Mouse (Mus musculus) CH12.LX (cell line): ENCODE results near the gene Krt81. TPM values are rescaled to one million over a fixed set of nuclear protein-coding genes. Genes with fewer than 3 reads are reported as not detected.

Experiments used
- DNase-seq: peaks from one replicate; pipeline ENCODE4 v3.0.0-alpha.2; 2013; ENCODE audit errors: extremely low read depth
- H3K27ac ChIP-seq: 2 replicates; pipeline ENCODE4 v1.5.1; 2012; ENCODE audit warnings: low read depth, mild to moderate bottlenecking, control low read depth, moderate library complexity; ENCODE audit not compliant: insufficient read depth
- H3K27me3 ChIP-seq: replicated peaks from 2 replicates; pipeline ENCODE3; 2012; ENCODE audit warnings: inconsistent platforms
- H3K36me3 ChIP-seq, 2 experiments: replicated peaks in 1 of 2; 2 replicates each; pipeline versions ENCODE3 to v1.6.1; 2012; ENCODE audit warnings: inconsistent platforms in 1 of 2, low read length in 1 of 2, mild to moderate bottlenecking in 1 of 2, mixed read lengths in 1 of 2, moderate library complexity in 1 of 2; ENCODE audit not compliant: control insufficient read depth in 1 of 2, insufficient read depth in 1 of 2
- H3K4me1 ChIP-seq, 2 experiments: 2 replicates each; pipeline ENCODE4 v1.6.1; 2012; ENCODE audit warnings: inconsistent platforms in 1 of 2, moderate library complexity in 1 of 2; ENCODE audit not compliant: insufficient read depth in 2 of 2, control insufficient read depth in 1 of 2
- H3K4me2 ChIP-seq: 2 replicates; pipeline ENCODE4 v1.6.1; 2012; ENCODE audit warnings: low read depth, mild to moderate bottlenecking, control low read depth; ENCODE audit not compliant: poor library complexity, insufficient read depth, severe bottlenecking
- H3K4me3 ChIP-seq, 3 experiments: fragments of 150-350 bp in 1 of 3; sonication (generic) in 1 of 3; replicated peaks in 1 of 3; 2 replicates each; pipeline versions ENCODE3 to v1.5.1; 2011 to 2012; ENCODE audit warnings: low read depth in 2 of 3, low read length in 2 of 3, mild to moderate bottlenecking in 2 of 3, moderate library complexity in 2 of 3, control low read depth in 1 of 3, improper control_type of control experiment in 1 of 3, inconsistent platforms in 1 of 3, mixed read lengths in 1 of 3; ENCODE audit not compliant: poor library complexity in 1 of 3
- H3K79me2 ChIP-seq: replicated peaks from 2 replicates; pipeline ENCODE4 v1.6.1; 2012; ENCODE audit warnings: mild to moderate bottlenecking, moderate library complexity; ENCODE audit not compliant: control insufficient read depth, poor library complexity, insufficient read depth, severe bottlenecking; ENCODE audit errors: extremely low read depth
- H3K9ac ChIP-seq: 2 replicates; pipeline ENCODE4 v1.6.1; 2012; ENCODE audit warnings: low read depth, mild to moderate bottlenecking, control low read depth, moderate library complexity; ENCODE audit not compliant: insufficient read depth
- H3K9me3 ChIP-seq: replicated peaks from 2 replicates; pipeline ENCODE3; 2012; ENCODE audit warnings: low read length, inconsistent platforms, mixed read lengths
- BHLHE40 ChIP-seq: IDR thresholded peaks from 2 replicates; pipeline ENCODE4 v1.6.1; 2011; ENCODE audit warnings: mild to moderate bottlenecking, low read depth, low read length, improper control_type of control experiment
- CHD1 ChIP-seq: IDR thresholded peaks from 2 replicates; pipeline ENCODE4 v1.6.1; 2012; ENCODE audit warnings: low read depth, low read length, improper control_type of control experiment, inconsistent platforms
- CHD2 ChIP-seq: IDR thresholded peaks from 2 replicates; pipeline ENCODE4 v1.6.1; 2011; ENCODE audit warnings: low read length, improper control_type of control experiment
- CTCF ChIP-seq, 2 experiments: IDR thresholded peaks in 1 of 2; conservative IDR thresholded peaks in 1 of 2; 2 replicates each; pipeline ENCODE4 v1.5.1; 2011 to 2012; ENCODE audit warnings: low read depth in 2 of 2, low read length in 2 of 2, improper control_type of control experiment in 1 of 2, inconsistent platforms in 1 of 2, mild to moderate bottlenecking in 1 of 2, moderate library complexity in 1 of 2
- E2F4 ChIP-seq: IDR thresholded peaks from 2 replicates; pipeline ENCODE4 v1.6.1; 2011; ENCODE audit warnings: low read depth, low read length, improper control_type of control experiment; ENCODE audit not compliant: insufficient replicate concordance
- ELF1 ChIP-seq: IDR thresholded peaks from 2 replicates; pipeline ENCODE4 v1.6.1; 2014; ENCODE audit warnings: low read depth, mild to moderate bottlenecking, inconsistent platforms, low read length, improper control_type of control experiment
- EP300 ChIP-seq: IDR thresholded peaks from 2 replicates; pipeline ENCODE4 v1.6.1; 2011; ENCODE audit warnings: low read length, improper control_type of control experiment
- ETS1 ChIP-seq: conservative IDR thresholded peaks from 2 replicates; pipeline ENCODE4 v1.6.1; 2012; ENCODE audit warnings: low read depth, mild to moderate bottlenecking, inconsistent platforms, low read length, improper control_type of control experiment, moderate library complexity
- HCFC1 ChIP-seq: IDR thresholded peaks from 2 replicates; pipeline ENCODE4 v1.6.1; 2012; ENCODE audit warnings: low read depth, mild to moderate bottlenecking, inconsistent platforms, low read length, improper control_type of control experiment
- IRF4 ChIP-seq: IDR thresholded peaks from 2 replicates; pipeline ENCODE4 v1.6.1; 2014; ENCODE audit warnings: low read depth, mild to moderate bottlenecking, inconsistent platforms, low read length, improper control_type of control experiment
- JUND ChIP-seq: conservative IDR thresholded peaks from 2 replicates; pipeline ENCODE4 v1.6.1; 2011; ENCODE audit warnings: low read depth, low read length, improper control_type of control experiment
- MAX ChIP-seq: IDR thresholded peaks from 2 replicates; pipeline ENCODE4 v1.6.1; 2011; ENCODE audit warnings: low read length, improper control_type of control experiment
- MAZ ChIP-seq: IDR thresholded peaks from 2 replicates; pipeline ENCODE4 v1.6.1; 2012; ENCODE audit warnings: low read depth, mild to moderate bottlenecking, inconsistent platforms, low read length, improper control_type of control experiment, moderate library complexity
- MEF2A ChIP-seq: IDR thresholded peaks from 2 replicates; pipeline ENCODE4 v1.6.1; 2014; ENCODE audit warnings: low read depth, mild to moderate bottlenecking, inconsistent platforms, low read length, improper control_type of control experiment, borderline replicate concordance
- MXI1 ChIP-seq: IDR thresholded peaks from 2 replicates; pipeline ENCODE4 v1.6.1; 2011; ENCODE audit warnings: mild to moderate bottlenecking, low read depth, low read length, improper control_type of control experiment
- MYC ChIP-seq: IDR thresholded peaks from 2 replicates; pipeline ENCODE4 v1.6.1; 2011; ENCODE audit warnings: low read depth, mild to moderate bottlenecking, improper control_type of control experiment, low read length
- PAX5 ChIP-seq: IDR thresholded peaks from 2 replicates; pipeline ENCODE4 v1.6.1; 2012; ENCODE audit warnings: low read length, inconsistent platforms, mixed read lengths
- POLR2A ChIP-seq: IDR thresholded peaks from 2 replicates; pipeline ENCODE4 v1.6.1; 2011; ENCODE audit warnings: low read depth, mild to moderate bottlenecking, improper control_type of control experiment, low read length
- POLR2AphosphoS2 ChIP-seq: IDR thresholded peaks from 2 replicates; pipeline ENCODE4 v1.6.1; 2011; ENCODE audit warnings: low read depth, low read length, improper control_type of control experiment
- RAD21 ChIP-seq: IDR thresholded peaks from 2 replicates; pipeline ENCODE4 v1.6.1; 2011; ENCODE audit warnings: low read depth, mild to moderate bottlenecking, low read length, improper control_type of control experiment, moderate library complexity
- SMC3 ChIP-seq: IDR thresholded peaks from 2 replicates; pipeline ENCODE4 v1.6.1; 2011; ENCODE audit warnings: low read depth, low read length, improper control_type of control experiment
- TCF12 ChIP-seq: IDR thresholded peaks from 2 replicates; pipeline ENCODE4 v1.6.1; 2014; ENCODE audit warnings: low read depth, mild to moderate bottlenecking, inconsistent platforms, low read length, improper control_type of control experiment
- UBTF ChIP-seq: IDR thresholded peaks from 2 replicates; pipeline ENCODE4 v1.6.1; 2012; ENCODE audit warnings: low read depth, mild to moderate bottlenecking, inconsistent platforms, low read length, improper control_type of control experiment, moderate library complexity
- ZC3H11A ChIP-seq: IDR thresholded peaks from 2 replicates; pipeline ENCODE4 v1.6.1; 2012; ENCODE audit warnings: low read depth, mild to moderate bottlenecking, inconsistent platforms, low read length, improper control_type of control experiment
- ZKSCAN1 ChIP-seq: IDR thresholded peaks from 2 replicates; pipeline ENCODE4 v1.6.1; 2012; ENCODE audit warnings: low read depth, inconsistent platforms, low read length, improper control_type of control experiment, borderline replicate concordance
- ZMIZ1 ChIP-seq: IDR thresholded peaks from 2 replicates; pipeline ENCODE4 v1.6.1; 2012; ENCODE audit warnings: low read depth, mild to moderate bottlenecking, inconsistent platforms, low read length, improper control_type of control experiment
- dilution Hi-C: fragments of 300-500 bp; cut with MboI; formaldehyde crosslinking; loops from 2 replicates; pipeline ENCODE4 v1.14.3; 2020; ENCODE audit warnings: low sequenced_read_pairs; ENCODE audit not compliant: extremely low pct_unique_long_range_greater_than_20kb, extremely low pct_ligation_motif_present
- in situ Hi-C: fragments of 300-500 bp; cut with MboI; formaldehyde crosslinking; loops from 3 replicates; pipeline ENCODE4 v1.14.3; 2019; ENCODE audit warnings: low sequenced_read_pairs, low pct_ligation_motif_present, low pct_unique_long_range_greater_than_20kb, mixed read lengths
- polyA plus RNA-seq: library from polyadenylated mRNA; unstranded; fragments of >175 nt; gene quantifications from 2 replicates; pipeline ENCODE4 v1.2.1, GENCODE M21; 2012; ENCODE audit warnings: low read depth; ENCODE audit not compliant: insufficient read length
- total RNA-seq, 2 experiments: library from RNA; depleted of rRNA; stranded (reverse); fragments of 300-350 nt in 1 of 2; fragments of >200 nt in 1 of 2; gene quantifications; 2 replicates each; pipeline ENCODE4 v1.2.3; 2012 to 2014

The Krt81 gene
- total and polyA plus RNA-seq, 3 experiments, result not detected

DNA sequence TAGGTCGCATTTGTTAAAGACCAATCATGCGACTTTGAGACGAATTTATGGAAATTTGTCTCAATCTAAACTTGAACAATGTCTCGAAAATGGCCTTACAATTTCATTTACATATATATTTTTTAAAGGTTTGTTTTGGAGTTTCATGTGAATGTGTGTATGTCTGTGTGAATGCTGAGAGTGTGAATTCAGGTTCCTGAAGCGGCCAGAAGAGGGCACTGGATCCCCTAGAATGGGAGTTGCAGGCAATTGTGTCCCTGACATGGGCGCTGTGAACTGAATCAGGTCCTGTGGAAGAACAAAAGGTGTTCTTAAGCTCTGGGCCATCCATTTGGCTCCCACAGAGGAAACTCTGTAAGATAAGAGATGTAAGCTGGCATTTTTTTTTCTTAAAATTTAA, 7.7 kb downstream of the Krt81 start:
- Histone ChIP-seq H3K9me3 (peaks cover 17% of the 10 kb centered on the region), H3K27me3 (peaks cover 74% of the 10 kb centered on the region)
- in situ Hi-C loops, result loop anchor here (10.0 kb wide), 1 partner anchor 111 kb away; no protein-coding TSS in a partner anchor

DNA sequence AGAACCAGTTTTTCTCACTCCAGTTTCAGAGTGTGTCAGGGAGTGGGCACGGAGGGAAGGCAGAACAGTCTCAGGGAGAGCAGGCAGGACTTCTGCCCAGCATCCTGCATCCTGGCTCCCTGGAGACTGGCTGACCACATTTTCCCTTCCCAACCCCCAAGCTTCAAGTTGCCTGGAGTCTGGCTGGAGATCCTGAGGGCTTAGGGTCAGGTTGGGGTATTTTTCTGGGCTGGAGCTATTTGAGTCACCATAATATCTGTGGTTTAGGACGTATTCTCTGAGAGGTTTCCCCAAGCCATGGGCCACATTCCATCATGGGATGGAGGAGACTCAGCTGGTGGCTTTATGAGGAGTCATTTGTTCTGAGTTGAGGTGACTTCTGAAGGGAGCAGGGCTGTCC, 8.3 kb downstream of the Krt81 start:
- H3K9ac ChIP-seq, result no peak overlapping the region
- dilution Hi-C loops, result no loop called here
- H3K36me3 ChIP-seq, result no peaks in the 10 kb centered on the region
- no peak for TF ChIP-seq SMC3
- no peak for TF ChIP-seq UBTF
- TF ChIP-seq, all 38 proteins: peak for 0
- no peak overlapping the region for H3K4me2 ChIP-seq
- no peak for DNase-seq
- H3K4me1 ChIP-seq, result no peaks in the 10 kb centered on the region
- in situ Hi-C loops, result loop anchor here (10.0 kb wide), 1 partner anchor 110 kb away; no protein-coding TSS in a partner anchor
- no peak overlapping the region for H3K27ac ChIP-seq
- peaks cover 76% of the 10 kb centered on the region for H3K27me3 ChIP-seq
- H3K9me3 ChIP-seq, result peaks cover 17% of the 10 kb centered on the region
- no peak overlapping the region for H3K4me3 ChIP-seq
- no peaks in the 10 kb centered on the region for H3K79me2 ChIP-seq

More for the DNA sequence above, 7.7 kb downstream of the Krt81 start:
- dilution Hi-C loops, result no loop called here
- Histone ChIP-seq H3K4me2 (no peak overlapping the region), H3K9ac (no peak overlapping the region), H3K36me3 (no peaks in the 10 kb centered on the region), H3K4me1 (no peaks in the 10 kb centered on the region), H3K79me2 (no peaks in the 10 kb centered on the region), H3K27ac (no peak overlapping the region), H3K4me3 (no peak overlapping the region)
- TF ChIP-seq UBTF (no peak), POLR2AphosphoS2 (no peak), ZKSCAN1 (no peak), EP300 (no peak), CTCF (conservative IDR thresholded peaks at IDR 0.05 in 1 of 2, IDR thresholded peaks at IDR 0.05 in 1 of 2; ENCODE audit: low read depth in 2 of 2, low read length in 2 of 2) (no peak; a peak in 1 of 4 replicates), ELF1 (no peak), TCF12 (no peak)
- DNase-seq, result no peak

DNA sequence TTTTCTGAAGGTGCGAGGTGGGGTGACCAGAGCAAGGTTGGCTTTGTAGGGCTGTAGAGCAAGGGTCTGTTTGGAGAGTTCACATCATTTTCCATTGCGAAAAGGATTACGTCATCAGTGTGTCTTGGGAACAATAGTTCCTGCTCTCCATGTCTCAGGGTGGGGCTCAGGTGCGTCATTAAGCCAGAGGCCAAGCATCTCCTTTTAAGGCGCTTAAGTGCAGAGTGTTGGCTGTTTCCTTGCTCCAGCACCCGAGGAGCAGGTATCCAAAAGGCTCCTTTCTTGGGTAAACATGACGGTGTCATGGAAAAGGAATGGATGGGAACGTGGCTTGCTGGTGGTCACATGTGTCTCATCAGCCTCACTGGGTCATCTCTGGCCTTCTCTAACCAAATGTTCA, 8.8 kb downstream of the Krt81 start:
- Histone ChIP-seq H3K9me3 (peaks cover 17% of the 10 kb centered on the region), H3K4me2 (no peak overlapping the region), H3K4me3 (no peak overlapping the region), H3K4me1 (no peaks in the 10 kb centered on the region), H3K9ac (no peak overlapping the region), H3K36me3 (no peaks in the 10 kb centered on the region), H3K27ac (no peak overlapping the region), H3K27me3 (peaks cover 78% of the 10 kb centered on the region), H3K79me2 (no peaks in the 10 kb centered on the region)
- no peak for DNase-seq
- dilution Hi-C loops (no loop called here), in situ Hi-C loops (loop anchor here (10.0 kb wide), 1 partner anchor 110 kb away; no protein-coding TSS in a partner anchor)
- TF ChIP-seq MAX (no peak), HCFC1 (no peak), E2F4 (no peak), ZMIZ1 (no peak), MYC (no peak), POLR2A (no peak), EP300 (no peak), JUND (no peak), ETS1 (no peak), BHLHE40 (no peak), MEF2A (no peak), MXI1 (no peak), CHD1 (no peak), ZC3H11A (no peak), CHD2 (no peak), IRF4 (no peak), PAX5 (no peak), UBTF (no peak), RAD21 (no peak), MAZ (no peak)
